Mouse (Mus musculus) spleen, postnatal 4 days (tissue): ENCODE measurements around the gene Mbtps1.

Source experiments
- DNase-seq, 2 experiments: peaks; one replicate each; pipeline ENCODE4 v3.0.0; 2022; ENCODE audit warnings: low spot score in 2 of 2

Mbtps1 gene

GRCm38 (mm10) chr8:119558603-119559401 lies at the start of gene Mbtps1:
TSS of gene Mbtps1 (minus strand) at chr8:119558735.
- peak; percentile 97 to 99 for DNase-seq

DNA sequence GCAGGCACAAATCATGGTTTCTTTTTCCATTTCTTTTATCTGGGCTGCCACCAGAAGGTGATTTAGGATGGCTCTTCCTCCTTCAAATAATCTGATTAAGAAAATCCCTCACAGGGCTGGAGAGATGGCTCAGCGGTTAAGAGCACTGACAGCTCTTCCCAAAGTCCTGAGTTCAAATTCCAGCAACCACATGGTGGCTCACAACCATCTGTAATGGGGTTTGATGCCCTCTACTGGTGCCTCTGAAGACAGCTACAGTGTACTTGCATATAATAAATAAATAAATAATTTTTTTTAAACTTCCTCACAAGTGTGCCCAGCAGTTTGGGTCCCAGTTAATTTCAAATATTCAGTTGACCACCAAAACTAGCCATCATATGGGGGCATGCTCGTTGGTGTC lies 47.7 kb upstream of the Mbtps1 start:
- no peak for DNase-seq

- DNase-seq = peak; percentile 92 to 97
Measured at GRCm38 (mm10) chr8:119604996-119605395, 46.5 kb upstream of the Mbtps1 start, which contains the start of gene Taf1c. TSS of gene Taf1c (minus strand) at chr8:119605222.

DNA sequence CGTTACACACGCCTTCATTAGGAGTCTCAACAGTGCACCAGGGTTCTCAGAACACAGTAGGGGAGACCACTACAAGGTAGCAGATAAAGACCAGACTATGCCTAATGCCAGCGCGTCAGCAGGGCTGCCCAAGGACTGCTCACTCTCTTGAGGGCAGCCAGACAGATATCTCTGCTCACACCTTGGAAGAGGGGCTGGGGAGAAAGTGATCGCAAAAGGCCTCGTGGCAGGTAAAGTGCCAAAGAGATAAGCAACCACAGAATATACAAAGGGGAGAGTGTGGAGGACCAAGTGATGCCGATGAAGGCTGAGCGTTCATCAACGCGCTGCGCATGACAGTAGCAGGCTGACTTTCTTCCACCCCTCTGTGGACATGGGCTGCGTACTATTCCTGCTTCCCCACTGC lies 45.9 kb upstream of the Mbtps1 start:
- no peak for DNase-seq

DNA sequence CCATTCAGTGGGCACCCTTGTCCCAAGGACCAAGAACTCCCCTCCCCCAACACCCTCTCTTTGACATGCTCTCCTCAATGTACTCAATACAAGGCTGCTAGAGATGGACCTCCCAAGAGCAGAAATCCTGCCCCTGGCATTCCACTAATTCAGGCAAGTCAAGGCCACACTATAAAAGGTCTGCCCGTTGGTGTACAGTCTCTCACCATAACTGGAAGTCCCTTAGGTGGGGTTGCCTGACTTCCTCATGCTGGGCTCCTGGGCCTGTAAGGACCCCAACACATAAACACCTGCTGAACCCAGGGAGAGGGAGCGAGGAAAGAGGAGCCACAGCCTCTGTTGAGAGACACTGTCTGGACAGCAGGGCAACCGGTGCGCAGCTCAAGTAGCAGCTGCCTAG lies 45.2 kb upstream of the Mbtps1 start:
- no peak for DNase-seq

- DNase-seq = no peak
Measured at GRCm38 (mm10) chr8:119591456-119591855, 32.9 kb upstream of the Mbtps1 start.

- no peak for DNase-seq
Measured at GRCm38 (mm10) chr8:119590348-119590747, 31.8 kb upstream of the Mbtps1 start.

GRCm38 (mm10) chr8:119588844-119589243 lies 30.3 kb upstream of the Mbtps1 start:
- no peak for DNase-seq

DNA sequence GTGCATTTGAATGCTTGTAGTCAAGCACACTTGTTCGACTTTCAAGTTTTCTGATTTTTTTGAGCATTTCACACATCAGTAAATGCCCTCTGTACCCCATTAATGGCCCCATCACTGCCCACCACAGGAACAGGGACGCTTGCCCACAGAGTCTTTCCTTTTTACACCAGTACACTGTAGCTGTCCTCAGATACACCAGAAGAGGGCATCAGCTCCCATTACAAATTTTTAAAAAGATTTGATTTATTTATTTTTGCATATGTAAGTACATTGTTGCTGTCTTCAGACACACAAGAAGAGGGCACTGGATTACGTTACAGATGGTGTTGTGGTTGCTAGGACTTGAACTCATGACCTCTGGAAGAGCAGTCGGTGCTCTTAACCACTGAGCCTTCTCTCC lies 29.8 kb upstream of the Mbtps1 start:
- no peak for DNase-seq

- no peak for DNase-seq
Measured at GRCm38 (mm10) chr8:119585901-119586300, 27.4 kb upstream of the Mbtps1 start.

DNA sequence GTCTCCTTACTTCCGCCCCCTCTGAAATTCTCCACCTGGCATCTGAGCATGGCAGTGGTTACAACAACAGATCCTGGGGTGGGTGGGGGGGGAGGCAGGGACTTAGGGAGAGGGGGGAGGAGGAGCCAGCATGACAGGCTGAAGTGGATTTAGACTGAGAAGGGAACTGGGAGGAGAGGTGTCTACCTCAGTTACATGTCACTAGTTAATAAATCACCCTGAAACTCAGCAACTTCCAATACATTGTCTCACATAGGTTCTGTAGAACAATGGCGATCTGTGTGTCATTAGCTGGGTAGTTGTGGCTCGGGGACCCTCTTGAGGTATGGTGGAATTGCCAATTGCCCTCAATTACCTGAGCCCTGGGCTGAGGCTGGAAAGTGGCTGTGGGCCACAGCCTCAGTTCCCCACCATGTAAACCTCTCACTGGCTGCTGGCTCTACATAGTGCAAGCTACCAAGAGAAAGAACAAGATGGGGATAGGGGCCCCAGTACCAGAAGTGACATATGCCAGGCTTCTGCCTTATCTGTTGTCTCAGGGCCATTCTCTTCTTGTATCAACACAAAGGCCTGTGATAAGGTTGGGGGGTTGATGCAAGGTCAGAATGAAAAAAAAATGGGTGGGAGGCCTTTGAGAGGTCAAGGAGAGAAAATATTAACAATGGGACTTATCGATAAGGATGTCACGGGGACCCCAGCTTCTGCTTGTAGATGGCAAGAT lies 22.1 kb upstream of the Mbtps1 start:
- DNase-seq = no peak

DNA sequence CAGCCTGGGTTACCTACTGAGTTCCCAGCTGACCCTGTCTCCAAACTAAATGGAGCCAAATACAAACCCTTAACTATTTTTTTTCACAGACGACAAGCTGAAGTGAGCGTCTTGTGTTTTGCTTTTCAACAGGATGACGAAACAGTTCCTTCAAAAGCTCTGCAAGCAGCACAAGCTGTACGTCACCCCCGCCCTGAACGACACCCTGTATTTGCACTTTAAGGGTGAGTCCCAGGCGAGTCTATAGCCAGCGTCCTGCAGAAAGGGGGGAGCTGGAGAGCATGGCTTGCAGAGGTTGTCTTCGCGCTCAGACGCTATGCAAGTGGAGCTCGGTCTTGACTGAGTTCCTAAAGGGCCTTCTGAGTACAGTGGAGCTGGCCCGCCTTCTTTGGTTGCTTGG lies 20.6 kb upstream of the Mbtps1 start:
- no peak for DNase-seq

GRCm38 (mm10) chr8:119575366-119575726 lies 16.8 kb upstream of the Mbtps1 start:
- DNase-seq = no peak

DNA sequence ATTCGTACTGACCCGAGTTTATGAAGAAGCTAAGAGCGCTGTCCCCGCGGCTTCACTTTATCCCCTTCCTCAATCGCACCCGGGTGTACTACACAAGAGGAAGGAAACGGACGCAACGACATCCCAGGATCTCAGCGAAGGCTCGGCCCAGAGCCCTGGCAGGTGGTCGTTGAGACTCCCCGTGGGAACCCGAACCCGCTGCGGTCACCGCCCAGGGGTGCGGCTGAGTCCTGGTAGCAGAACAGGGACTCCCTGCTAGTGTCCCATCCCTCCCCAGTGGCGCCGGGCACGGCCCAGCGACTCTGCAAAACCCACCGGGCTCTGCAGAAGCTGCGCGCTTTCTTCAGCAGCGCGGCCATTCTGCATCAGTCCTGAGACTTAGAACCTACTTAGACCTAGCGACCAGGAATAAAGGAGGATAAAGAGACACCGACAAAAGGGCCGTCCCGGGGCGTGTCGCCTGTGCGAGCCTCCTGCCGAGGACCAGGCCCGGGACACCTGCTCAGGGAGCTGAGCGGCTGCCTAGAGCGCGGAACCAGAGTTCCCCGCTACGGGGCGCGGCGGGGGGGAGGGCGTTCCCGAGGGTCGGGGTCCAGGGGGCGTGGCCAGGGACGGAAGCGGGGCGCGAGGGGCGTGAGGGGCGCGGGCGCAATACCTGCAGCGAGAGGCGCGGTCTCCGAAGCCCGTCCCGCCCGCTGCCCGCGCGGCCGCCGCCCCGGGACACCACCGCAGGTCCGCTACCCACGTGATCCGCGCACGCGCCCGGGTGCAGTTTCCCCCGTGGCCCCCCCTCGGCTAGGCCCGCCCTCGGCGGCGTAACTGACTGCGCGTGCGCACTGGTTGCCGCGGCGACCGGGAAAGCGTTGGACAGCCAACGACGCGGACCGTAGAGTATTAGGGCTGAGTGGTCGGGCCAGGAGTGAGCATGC lies 16.2 kb upstream of the Mbtps1 start, which contains the start of the genes Hsdl1 and Dnaaf1:
Gene Hsdl1, minus strand, starts transcription at position 747 of the 929 bp plus-strand sequence.
Gene Dnaaf1, plus strand, starts transcription at position 799 of the 929 bp plus-strand sequence.
- DNase-seq = peak; percentile 97 to 99

GRCm38 (mm10) chr8:119572411-119572810 lies 13.9 kb upstream of the Mbtps1 start:
- no peak for DNase-seq

- DNase-seq = no peak
Measured at GRCm38 (mm10) chr8:119571135-119571534, 12.6 kb upstream of the Mbtps1 start.

GRCm38 (mm10) chr8:119569881-119570280 lies 11.3 kb upstream of the Mbtps1 start:
- no peak for DNase-seq

DNA sequence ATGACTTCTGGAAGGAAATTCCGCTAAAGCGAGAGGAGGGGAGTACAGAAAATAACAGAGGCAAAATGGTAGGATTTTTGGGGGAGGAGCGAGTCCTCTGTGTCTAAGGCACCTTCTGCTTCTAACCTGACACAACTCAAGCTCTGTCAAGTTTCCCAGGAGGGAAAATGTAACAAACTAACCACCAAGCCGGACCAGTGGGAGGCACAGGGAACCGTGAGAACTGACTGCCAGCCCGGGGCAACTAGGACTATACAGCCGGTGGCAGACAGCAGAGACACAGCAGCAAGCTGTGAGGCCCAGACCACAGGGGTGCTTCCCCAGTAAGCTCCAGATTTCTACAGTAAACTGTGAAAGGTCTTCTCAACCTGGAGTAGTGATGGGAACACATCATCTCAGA lies 10.4 kb upstream of the Mbtps1 start:
- DNase-seq = no peak

DNA sequence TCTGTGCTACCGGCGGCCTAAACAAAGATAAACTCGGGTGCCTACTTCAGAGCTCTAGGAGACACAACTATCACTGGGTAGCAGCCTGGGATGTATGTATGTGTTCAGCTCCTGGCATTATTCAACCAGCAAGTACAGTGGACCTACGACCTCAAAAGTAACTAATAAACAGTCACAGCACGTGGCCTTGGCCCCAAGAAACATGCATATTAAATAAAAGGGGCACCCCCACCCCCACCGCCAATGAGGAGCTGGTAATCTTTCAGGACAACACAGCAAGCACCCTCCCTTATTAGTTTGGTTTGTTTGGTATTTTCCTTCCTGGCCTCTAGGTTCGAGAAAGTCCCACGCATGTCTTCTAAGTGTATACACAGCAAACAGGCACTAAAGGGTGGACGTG lies 9.7 kb upstream of the Mbtps1 start:
- DNase-seq = no peak

DNA sequence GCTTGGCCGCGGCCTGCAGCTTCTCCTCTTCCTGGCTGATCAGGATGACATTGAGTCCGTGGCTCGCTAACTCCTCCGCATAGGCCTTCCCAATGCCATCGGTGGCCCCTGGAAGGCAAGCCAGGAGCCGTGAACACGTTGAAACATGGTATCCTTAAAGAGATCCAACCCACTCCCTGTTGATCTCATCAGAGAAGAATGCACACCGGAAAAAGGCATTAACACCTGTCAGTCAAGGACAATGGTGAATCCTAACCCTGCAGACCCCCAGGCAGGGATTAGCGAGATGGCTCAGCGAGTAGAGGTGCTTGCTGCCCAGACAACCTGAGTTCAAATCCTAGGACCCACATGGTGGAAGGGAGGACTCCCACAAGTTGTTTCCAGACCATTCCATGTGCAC lies 7.8 kb upstream of the Mbtps1 start:
- DNase-seq = no peak

- DNase-seq = peak in 1 of 2 experiments; percentile 65
Measured at GRCm38 (mm10) chr8:119563849-119564251, 5.3 kb upstream of the Mbtps1 start.

GRCm38 (mm10) chr8:119559402-119559720 lies 826 bp upstream of the Mbtps1 start:
- DNase-seq = no peak
